Mouse (Mus musculus) brain, embryonic 18.5 days (tissue): ENCODE results near the gene Kirrel3.

ENCODE experiments used
- DNase-seq: peaks from one replicate; pipeline ENCODE4 v3.0.0-alpha.2; 2012; ENCODE audit warnings: low read depth, low spot score

The Kirrel3 gene

DNA sequence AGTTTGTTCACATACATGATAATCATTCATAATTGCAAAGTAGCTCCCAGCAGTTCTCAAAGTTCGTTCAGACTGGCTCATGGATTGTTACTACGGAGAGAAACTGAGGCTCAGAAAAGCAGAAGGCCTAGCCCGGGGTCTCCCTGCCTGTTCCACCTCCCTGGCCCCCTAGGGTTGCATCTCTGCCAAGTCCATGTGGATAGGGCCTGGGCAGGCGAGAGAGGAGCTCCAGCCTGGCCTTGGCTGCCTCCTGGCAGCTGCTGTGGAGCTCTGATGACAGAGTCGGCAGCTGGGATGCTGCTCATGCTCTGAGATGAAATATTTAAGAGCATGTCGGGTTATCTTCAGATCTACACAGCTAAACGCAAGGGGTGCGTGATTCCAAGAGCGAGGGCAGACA, 459.6 kb downstream of the Kirrel3 start:
- no peak for DNase-seq

DNA sequence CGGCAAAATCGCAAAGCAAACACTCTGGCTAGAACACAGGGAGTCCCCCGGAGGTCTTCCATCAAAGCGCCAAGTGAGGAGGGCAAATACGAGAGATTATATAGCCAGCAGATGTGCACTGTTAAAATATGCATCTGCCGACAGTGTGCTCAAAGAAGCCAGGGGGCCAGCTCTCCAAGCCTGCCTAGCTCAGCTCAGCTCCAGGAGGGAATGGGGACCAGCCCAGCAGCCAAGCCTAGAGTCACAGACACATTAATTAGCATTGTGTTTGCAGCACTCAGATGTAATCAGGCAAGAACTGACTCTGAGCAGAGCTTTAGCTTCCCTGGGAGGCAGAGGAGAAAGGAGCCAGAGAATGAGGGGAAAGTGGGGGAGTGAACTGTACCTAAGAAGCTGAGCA, 461.6 kb downstream of the Kirrel3 start:
- DNase-seq: no peak

DNA sequence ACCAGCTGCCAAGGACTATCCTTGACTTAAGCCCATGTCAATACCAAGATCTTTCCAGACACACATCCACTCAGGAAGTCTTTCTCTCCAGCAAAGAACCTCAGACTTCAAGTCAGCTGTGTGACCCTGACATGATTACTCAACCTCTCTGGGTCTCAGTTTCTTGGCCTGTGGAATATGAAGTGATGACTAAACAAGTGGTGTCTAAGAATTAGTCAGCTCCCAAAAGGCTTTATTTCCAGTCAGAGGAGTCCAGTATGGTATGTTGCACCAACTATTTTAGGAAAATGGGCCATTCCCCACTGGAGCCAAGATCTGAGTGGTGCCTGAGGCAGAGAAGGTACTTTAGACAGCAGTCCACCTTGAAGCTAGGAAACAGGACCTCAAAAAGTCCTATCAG, 462.0 kb downstream of the Kirrel3 start:
- DNase-seq: no peak

DNA sequence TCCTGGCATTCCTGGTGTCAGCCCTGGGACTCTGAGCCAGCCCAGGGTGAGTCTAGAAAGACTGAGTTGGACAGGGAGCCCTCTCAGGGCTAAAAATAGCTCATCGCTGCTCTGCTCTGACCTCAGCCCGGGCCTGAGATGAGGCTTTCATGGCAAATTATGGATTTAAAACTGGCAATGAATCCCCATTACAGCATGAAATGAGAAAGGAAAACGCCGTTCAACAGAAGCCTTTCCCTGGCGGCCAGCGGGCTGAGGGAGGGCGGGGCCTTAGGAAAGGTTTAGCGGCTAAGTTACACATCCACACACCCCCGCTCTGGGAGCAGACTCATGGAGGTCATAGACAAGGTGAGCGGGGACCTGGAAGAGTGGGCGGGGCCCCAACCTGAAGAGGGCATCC, 467.7 kb downstream of the Kirrel3 start:
- DNase-seq: no peak

DNA sequence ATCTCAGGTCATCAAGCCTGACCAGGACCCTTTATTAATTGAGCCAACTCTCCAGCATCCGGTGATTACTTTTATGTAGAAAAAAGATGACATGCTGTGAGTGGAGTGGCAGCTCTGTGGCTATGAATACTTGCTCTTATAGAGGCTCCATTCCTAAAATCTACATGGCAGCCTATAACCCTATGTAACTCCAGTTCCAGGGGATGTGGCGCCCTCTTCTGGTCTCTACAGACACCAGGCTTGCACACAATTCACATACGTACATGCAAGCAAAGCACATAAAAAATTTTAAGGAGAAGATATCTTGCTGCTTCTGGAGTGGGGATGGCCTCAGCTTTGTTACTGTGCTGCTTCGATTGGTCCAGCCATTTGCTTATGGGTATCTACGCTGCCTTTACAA, 468.5 kb downstream of the Kirrel3 start:
- no peak for DNase-seq

DNA sequence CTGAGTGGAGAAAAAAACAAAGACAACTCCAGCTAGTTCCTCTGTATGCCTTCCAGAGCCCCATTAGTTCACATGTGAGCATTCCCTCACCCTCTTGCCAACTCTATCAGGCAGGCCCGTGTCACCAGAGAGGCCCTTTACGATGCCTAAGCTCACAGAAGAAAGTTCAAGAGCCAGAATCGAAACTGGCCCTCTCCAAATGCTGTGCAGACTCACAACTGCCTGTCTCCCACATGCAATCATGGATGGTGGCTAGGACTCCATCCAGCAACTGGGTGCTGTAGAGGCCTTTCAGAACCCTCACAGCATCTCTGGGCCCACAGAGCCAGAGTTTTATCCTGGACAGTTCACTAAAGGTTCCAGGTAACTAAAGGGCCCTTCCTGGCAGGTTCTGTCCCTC, 470.8 kb downstream of the Kirrel3 start:
- DNase-seq: no peak

DNA sequence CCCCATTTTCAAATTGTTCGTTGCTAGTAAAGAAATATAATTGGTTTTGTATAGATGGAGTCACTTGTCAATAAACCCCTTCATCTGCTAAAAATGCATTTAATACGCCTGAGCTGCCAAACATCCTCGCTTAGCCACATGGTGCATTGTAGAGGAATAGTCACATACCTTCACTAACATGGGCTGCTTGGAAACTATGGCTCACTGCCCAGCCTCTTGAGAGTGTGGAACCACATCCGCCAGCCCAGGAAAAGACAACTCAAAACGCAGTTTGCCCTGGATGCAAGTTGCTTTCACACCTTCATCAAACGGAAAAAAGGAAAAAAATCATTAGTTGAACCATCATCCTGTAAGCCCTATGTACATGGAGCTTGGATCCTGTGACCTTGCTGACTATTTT, 472.0 kb downstream of the Kirrel3 start:
- DNase-seq: no peak

DNA sequence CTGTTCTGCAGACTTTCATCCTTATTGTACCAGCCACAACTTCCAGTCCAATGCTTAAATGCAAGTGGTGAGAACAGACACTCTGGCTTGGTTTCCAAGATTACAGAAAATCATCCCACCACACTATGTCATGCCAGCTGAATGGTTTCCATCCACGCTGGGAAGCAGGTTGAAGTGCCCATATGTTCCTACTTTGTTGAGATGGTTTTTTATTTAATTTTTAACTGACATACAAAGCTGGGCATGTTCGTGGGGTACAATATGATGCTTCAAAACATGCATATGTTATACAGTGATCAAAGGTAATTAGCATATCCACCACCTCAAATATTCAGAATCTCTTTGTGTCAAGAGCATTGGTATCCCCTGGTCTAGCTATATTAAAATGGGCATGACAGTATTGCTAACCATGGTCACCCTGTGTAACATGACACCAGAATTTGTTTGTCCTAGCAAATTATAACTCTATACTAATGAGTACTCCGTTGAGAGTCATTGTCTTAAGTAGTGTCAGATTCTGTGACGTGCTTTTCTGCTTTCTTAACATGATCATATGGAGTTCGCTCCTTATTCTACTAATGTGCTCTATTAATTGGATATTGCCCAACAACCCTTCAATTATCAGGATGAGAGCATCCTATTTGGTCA, 472.6 kb downstream of the Kirrel3 start:
- peak; percentile 67 for DNase-seq

DNA sequence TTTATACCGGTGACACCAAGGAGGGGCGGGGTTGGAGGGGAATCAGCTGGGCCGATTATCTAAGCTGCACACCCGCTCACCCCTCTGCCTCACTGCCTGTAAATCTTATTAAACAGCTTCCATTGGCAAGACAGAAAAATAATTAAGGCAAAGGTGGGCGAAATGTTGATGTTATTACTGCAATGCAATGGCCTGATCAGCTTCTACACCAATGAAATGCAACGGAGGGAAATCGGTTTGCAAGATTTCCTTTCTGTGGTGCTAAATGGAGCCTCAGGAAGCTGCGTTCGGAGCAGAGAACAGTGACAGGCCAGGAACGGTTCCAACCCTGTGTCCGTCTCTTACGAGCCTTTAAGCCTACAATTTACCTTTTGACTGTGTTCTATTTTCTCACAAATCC, 475.0 kb downstream of the Kirrel3 start:
- DNase-seq: no peak

DNA sequence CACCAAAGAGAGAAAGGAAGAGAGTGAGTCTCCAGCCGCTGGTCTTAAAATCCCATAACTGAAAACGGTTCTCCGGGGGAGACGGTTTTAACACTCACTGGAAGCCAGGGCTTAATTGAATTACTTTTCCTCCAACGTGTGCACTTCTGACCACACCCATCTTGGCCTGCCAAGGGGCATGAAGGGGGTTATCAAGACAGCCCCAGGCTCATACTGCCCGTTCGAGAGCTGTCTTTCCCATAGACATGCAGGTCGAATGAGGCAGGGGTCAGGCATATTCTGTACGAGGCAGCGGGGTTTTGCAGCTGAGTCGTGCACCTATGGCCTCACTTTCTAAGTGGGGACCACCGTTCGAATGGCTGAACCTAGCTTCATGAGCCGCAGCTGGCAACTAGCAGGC, 475.5 kb downstream of the Kirrel3 start:
- no peak for DNase-seq

DNA sequence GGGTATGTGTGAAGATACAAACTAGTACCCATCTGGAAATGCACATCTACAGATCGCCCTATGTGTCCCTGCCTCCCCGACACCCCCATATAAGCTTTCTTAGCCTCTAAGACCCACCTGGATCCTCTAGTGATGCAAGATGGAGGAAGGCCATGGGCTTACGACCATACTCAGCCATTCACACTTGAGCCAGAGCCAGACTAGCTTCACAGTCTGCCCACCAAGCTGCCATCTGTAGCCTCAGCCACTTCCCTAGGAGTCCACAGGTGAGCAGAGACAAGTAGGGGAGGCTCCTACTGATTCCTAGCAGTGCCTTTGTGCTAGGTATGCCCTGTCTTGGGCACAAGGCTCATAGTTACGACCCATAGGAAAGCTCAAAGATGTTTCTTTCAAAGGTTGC, 476.6 kb downstream of the Kirrel3 start:
- DNase-seq: no peak

DNA sequence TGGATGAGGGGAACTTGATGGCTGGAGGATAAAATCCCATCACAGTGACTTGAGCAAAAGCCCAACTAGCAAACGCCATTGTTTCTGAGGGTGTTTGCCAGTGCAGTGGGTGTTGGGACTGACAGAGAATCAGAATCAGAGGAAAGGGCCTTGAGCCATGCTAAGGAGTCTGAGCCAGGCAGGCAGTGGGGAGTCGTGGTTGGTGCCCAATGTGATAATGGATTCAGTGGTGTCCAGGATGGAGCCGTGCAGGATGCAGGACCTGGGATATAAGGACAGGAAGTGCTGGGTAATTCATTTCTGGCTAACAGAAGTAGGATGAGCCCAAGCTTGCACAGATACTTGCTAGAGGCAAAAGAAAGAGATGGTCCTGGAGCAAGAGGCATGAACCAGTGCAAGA, 477.9 kb downstream of the Kirrel3 start:
- no peak for DNase-seq

DNA sequence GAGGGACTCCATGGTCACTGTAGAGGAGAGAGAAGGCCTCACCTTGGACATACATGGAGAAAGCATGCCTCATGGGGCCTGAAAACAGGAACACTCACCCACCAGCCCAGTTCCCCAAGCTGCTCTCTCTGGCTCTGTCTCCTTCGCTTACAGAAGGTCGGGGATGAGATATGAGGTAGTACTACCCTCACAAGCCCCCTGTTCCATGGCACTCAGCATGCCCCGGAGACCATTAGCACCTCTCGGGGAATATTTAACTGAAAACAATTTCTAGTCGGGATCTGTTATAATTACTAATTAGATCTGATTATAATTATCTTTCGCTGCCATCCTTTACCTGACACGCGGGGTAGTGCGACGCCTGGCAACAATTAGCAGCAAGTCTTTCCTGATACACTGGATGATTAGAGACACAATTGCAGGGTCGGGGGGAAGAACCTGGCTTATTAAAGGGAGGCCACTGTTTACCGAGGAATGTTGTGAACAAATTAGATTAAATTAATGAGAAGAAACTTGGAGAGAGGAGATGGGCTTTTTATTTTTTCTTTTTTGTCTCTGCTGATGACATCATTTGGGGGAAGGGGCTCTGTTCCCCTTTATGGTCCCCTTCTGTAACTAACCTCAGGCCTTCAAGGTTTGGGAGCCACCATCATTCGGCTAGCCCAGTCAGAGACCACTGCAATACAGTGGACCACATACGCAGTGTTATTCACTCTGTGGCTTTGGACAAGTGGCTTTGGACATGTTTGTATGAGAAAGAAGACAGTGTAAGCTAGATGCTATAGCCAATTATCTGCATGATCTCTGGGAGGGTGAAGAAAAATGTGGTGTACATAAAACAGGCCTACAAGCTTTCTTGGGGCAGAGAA, 478.7 kb downstream of the Kirrel3 start:
- DNase-seq: no peak

DNA sequence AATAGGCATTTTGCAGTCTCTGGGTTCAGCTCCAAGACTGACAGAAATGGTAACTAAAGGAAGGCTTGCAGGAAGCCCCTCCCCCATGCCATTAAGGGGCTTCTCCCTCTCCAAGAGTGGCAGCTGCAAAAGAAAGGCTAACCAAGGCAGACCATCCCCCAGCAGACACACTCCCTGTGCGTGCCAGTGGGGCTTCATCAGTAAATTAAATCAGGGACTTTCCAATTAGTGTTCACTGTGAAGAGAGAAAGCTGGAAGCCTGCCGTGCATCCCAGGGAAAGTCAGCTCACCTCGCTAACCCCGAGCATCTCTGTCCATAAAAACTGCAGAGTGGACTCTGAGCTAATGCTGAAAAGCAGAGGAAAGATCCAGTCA, 479.3 kb downstream of the Kirrel3 start:
- DNase-seq: no peak

DNA sequence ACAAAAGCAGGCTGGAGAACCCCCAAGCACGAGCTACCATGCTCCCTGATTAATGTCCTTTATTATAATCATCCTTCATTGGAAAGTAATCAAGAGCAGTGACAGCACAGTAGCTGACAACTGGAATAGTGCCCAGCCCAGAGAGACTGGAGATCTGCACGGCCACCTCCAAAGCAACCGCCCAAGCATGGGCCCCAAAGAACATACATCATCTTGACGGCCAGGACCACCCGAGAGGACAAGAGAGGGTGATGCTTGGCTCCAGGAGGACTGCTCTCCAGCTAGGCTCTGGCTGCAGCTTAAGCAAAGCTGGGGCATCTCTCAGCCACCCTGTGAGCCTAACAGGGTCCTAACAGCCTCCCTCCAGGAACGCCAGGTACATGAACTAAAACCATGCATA, 482.1 kb downstream of the Kirrel3 start:
- DNase-seq: no peak

DNA sequence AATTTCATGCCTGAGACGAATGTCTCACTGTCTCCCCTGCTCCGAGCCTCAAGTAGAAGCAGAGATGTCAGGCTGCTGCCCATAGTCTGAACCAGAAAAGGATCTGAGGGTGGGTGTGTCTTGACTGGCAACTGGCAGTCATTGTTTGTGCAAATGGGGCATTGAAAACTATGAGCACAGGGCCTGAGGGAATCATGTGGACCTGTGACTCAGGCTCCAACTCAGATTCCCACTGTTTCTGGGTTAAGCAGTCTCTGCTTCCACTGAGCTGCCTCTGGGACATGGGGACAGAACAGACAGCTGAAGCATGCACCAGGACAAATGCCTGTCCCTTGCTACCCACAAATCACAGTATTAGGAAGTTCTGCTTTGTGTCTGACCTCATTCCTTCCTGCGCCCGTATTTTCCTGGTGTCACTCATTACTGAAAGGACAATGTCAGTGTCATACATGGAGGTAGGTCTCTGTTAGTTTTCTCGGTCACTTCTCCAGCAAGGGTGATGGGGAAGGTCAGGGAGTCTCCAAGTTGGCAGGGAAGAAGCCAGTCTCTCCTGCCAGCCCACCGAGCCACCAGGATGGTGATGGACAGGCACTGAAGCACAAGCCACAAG, 484.3 kb downstream of the Kirrel3 start:
- DNase-seq: no peak

DNA sequence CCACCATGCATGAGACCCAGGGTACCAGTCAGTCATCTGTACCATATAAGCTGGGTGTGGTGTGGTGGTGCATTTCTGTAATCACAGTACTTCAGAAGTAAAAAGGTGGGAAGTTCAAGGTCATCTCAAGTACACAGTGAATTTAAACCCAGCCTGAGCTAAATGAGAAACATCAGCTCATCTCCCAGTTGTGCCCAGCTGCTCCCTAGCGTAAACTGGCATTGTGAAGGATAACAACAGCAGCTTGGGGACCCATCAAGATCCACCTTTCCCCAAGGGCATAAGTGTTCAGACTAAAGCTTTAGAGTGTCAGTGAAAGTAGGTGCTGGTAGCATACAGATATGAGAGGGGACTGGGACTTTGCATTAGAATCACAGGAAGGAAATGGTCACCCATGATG, 488.6 kb downstream of the Kirrel3 start:
- no peak for DNase-seq

DNA sequence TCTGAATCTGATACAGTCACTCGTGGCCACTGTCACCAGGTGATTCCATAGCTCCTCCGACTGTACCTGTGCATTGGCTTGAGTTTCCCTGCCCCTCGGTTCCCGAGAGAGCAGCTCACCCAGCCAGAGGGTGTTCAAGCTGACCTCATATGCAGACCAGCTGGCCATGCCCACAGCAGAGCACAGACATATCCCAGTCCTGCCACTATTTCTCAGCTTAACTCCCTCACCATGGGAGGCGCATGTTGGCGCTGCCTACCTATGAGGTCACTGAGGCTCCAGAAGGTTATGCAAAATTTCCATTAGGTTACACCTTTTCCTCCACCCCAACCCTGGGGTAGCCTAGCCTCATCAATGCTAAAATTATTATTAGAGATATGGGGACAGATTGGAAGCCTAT, 489.6 kb downstream of the Kirrel3 start:
- DNase-seq: no peak

DNA sequence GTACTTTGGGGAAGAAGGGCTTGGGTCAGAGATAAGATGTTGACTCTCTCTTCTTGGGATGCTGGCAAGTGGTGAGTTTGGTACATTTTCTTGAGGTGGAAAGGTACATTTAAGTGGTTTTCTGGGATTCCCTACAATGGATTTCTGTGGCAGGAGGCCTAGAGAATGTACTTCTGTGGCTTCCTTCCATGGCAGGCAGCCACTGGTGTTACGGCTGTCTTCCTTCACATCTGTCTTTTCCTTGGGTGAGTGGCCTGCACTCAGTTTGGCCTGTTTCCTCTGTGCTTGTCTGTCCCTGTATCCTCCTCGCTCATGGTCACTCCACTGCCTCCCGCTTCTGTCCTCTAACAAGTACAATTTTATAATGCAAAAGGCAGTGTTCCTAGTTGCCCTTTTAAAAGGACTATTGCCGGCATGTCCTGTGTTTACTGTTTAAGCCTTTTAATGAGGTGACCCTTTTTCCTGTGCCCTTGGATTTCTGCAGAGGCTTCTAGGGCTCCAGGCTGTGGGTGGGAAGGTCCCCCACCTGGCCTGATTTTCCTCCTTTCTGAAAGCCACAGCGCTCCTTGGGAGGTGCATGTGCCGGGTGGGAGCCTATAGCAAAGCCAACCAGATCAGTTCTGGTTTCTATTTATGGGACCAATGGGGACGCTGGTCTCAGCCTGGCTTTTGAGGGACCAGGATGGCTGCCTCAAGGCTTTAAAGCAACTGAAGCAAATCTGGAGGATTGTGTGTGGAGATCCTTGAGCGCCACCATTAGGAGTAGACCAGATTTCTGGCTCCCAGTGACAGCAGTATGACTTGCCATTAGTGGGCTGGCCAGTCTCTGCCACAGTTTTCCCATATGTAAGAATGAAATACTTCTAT, 491.1 kb downstream of the Kirrel3 start:
- no peak for DNase-seq

DNA sequence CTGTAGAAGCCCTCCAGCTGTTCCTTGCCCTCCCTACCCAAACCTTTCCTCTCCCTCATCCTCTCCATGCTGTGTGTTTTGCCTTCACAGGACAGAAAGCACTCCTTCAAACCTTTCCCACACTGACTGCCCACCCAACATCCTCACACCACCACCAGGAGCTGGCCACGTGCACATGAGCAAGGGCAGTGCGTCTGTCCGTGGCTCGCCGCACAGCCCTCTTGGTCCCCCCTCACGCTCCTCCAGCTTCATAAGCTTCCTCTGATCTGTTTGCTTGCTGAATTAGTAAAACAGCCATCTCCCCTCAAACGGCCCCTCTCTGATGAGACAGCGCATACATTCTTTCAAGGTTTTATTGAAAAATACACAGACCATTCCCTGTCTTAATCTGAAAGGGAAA, 492.0 kb downstream of the Kirrel3 start:
- no peak for DNase-seq

DNA sequence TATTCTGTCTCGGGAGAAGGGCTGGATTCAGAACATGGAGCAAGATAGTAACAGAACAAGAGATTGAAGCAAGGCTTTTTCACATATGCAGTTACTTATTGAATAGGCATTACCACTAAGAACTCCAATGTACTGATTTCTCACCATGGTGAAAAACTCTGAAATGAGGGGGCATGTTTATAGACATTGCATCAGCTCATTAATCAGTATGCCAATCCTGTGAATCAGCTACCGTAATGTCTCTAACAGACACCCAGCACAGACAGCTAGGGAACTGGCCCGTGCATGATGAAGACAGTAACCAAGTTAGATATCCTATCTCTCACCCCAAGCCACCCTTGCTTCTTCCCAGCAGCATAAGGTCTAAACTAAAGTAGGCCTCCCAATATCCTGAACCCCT, 492.5 kb downstream of the Kirrel3 start:
- no peak for DNase-seq
